Mouse (Mus musculus) 416B (cell line): Measurements from ENCODE around the gene Fgg.

Experiments
- DNase-seq: peaks from one replicate; pipeline ENCODE4 v3.0.0; 2011; ENCODE audit warnings: low read depth

Fgg gene

GRCm38 (mm10) chr3:83027546-83028251 lies 20.2 kb downstream of the Fgg start:
- no peak for DNase-seq

GRCm38 (mm10) chr3:83030331-83030730 lies 22.8 kb downstream of the Fgg start:
- DNase-seq = no peak

- no peak for DNase-seq
Measured at GRCm38 (mm10) chr3:83032746-83033308, 25.3 kb downstream of the Fgg start.

GRCm38 (mm10) chr3:83033801-83034200 lies 26.3 kb downstream of the Fgg start:
- DNase-seq = no peak

GRCm38 (mm10) chr3:83038865-83039264 lies 31.3 kb downstream of the Fgg start:
- no peak for DNase-seq

GRCm38 (mm10) chr3:83039666-83040065 lies 32.1 kb downstream of the Fgg start:
- no peak for DNase-seq

GRCm38 (mm10) chr3:83042451-83042850 lies 34.9 kb downstream of the Fgg start:
- DNase-seq = no peak

- no peak for DNase-seq
Measured at GRCm38 (mm10) chr3:83046649-83047048, 39.1 kb downstream of the Fgg start.

GRCm38 (mm10) chr3:83049680-83050079 lies 42.2 kb downstream of the Fgg start, which contains the start of gene Fgb:
Fgb (minus strand) TSS chr3:83049863.
- no peak for DNase-seq

GRCm38 (mm10) chr3:83050661-83051060 lies 43.1 kb downstream of the Fgg start:
- DNase-seq = no peak

GRCm38 (mm10) chr3:83052102-83052501 lies 44.6 kb downstream of the Fgg start:
- DNase-seq = peak; percentile 16

- no peak for DNase-seq
Measured at GRCm38 (mm10) chr3:83053126-83053525, 45.6 kb downstream of the Fgg start.

GRCm38 (mm10) chr3:83053758-83054157 lies 46.2 kb downstream of the Fgg start:
- peak; percentile 83 for DNase-seq

GRCm38 (mm10) chr3:83054759-83055158 lies 47.2 kb downstream of the Fgg start:
- DNase-seq = no peak

GRCm38 (mm10) chr3:83055281-83056038 lies 47.9 kb downstream of the Fgg start, which contains the start of gene Plrg1:
Plrg1 (plus strand) TSS chr3:83055522.
- DNase-seq = peak; percentile 97

- DNase-seq = no peak
Measured at GRCm38 (mm10) chr3:83057046-83057445, 49.5 kb downstream of the Fgg start.
